In genomic region chr15:27461336-27462245, GRCm38 (mm10) we compare ENCODE assay signal across 14 mouse cellular contexts. TPM values are rescaled to one million over a fixed set of nuclear protein-coding genes. Genes with fewer than 3 reads are reported as not detected.
DNase-seq lines count a peak whose midpoint lies in the region; ATAC-seq lines count a peak whose summit lies in the region.
"Had no signal": no experiment of that assay in that cellular context is flagged by ENCODE, and none has a peak within 500 bp of the region (broad histone marks: within the 10 kb centered on the region; RNA-seq: fewer than 3 reads in every experiment).

No protein-coding gene starts in this region.

- no peaks in the 10 kb centered on the region for H3K9me3 ChIP-seq in forebrain, embryonic 15.5 days
- H3K9me3 ChIP-seq in hindbrain, embryonic 14.5 days (ENCODE audit: control insufficient read depth, low read length), result no peaks in the 10 kb centered on the region
- H3K9me3 ChIP-seq: embryonic facial prominence, embryonic 15.5 days; G1E had no signal

- peak overlapping the region; percentile 30 for H3K4me2 ChIP-seq in forebrain, embryonic 15.5 days (replicated peaks)
- H3K4me2 ChIP-seq in hindbrain, embryonic 14.5 days (replicated peaks), result 0 out of 2 replicates have a peak overlapping the region, but pooled peaks have one; percentile 10
- H3K4me2 ChIP-seq: embryonic facial prominence, embryonic 15.5 days had no signal

- no peak for ATAC-seq in forebrain, embryonic 15.5 days (replicated peaks)
- ATAC-seq in hindbrain, embryonic 14.5 days (ENCODE audit: low FRiP score), result no peak
- no peak for ATAC-seq in megakaryocyte, adult 5-6 weeks (ENCODE audit: poor library complexity, severe bottlenecking)
- ATAC-seq: inflammation-experienced regulatory T-cells, adult 6 months had no signal

- no peaks in the 10 kb centered on the region for H3K36me3 ChIP-seq in forebrain, embryonic 15.5 days
- no peaks in the 10 kb centered on the region for H3K36me3 ChIP-seq in hindbrain, embryonic 14.5 days (replicated peaks; ENCODE audit: control insufficient read depth, insufficient read depth)
- H3K36me3 ChIP-seq: embryonic facial prominence, embryonic 15.5 days; G1E had no signal

- peak; percentile 56 to 63 for DNase-seq in left cerebral cortex, adult 18-20 months (ENCODE audit: low spot score in 2 of 2)
- no peak for DNase-seq in left cerebral cortex, adult 11 months (ENCODE audit: low spot score)
- peak; percentile 44 for DNase-seq in hindbrain, embryonic 14.5 days (ENCODE audit: low spot score)
- DNase-seq in right cerebral cortex, adult 18-20 months, result peak; percentile 67
- no peak for DNase-seq in lung, postnatal 4 days
- no peak for DNase-seq in liver
- DNase-seq: adrenal gland, adult 2 months; cerebellum, adult 11-12 months; gastrocnemius, postnatal 36 days had no signal

- H3K4me3 ChIP-seq in forebrain, embryonic 15.5 days, result no peak overlapping the region
- H3K4me3 ChIP-seq in hindbrain, embryonic 14.5 days (replicated peaks; ENCODE audit: low read length), result no peak overlapping the region
- H3K4me3 ChIP-seq: embryonic facial prominence, embryonic 15.5 days had no signal

- no peak overlapping the region for H3K9ac ChIP-seq in forebrain, embryonic 15.5 days (replicated peaks)
- H3K9ac ChIP-seq in hindbrain, embryonic 14.5 days, result no peak overlapping the region
- H3K9ac ChIP-seq: embryonic facial prominence, embryonic 15.5 days had no signal

- WGBS in forebrain, embryonic 15.5 days, result 8% methylated on average over 12 of the region's 12 CpGs
- 18% methylated on average over 12 of the region's 12 CpGs for WGBS in hindbrain, embryonic 14.5 days

- peak overlapping the region; percentile 71 for H3K27ac ChIP-seq in forebrain, embryonic 15.5 days (replicated peaks)
- peak overlapping the region; percentile 67; the same call in 1 of the 2 replicates for H3K27ac ChIP-seq in hindbrain, embryonic 14.5 days
- H3K27ac ChIP-seq: embryonic facial prominence, embryonic 15.5 days had no signal

- H3K4me1 ChIP-seq in forebrain, embryonic 15.5 days, result peaks cover 24% of the 10 kb centered on the region
- peaks cover 20% of the 10 kb centered on the region for H3K4me1 ChIP-seq in hindbrain, embryonic 14.5 days (replicated peaks; ENCODE audit: control insufficient read depth, insufficient read depth, low read length)

- H3K27me3 ChIP-seq in forebrain, embryonic 15.5 days, result no peaks in the 10 kb centered on the region
- no peaks in the 10 kb centered on the region for H3K27me3 ChIP-seq in hindbrain, embryonic 14.5 days (ENCODE audit: control insufficient read depth, insufficient read depth, low read length)
- H3K27me3 ChIP-seq: embryonic facial prominence, embryonic 15.5 days had no signal

RNA-seq across cellular contexts. Expression of gene Ank, which starts 4.9 kb away (rescaled TPM):
- total RNA-seq in left cerebral cortex, adult 18-20 months (2021), result 100 to 1,000 TPM; 185 to 192 TPM
- polyA plus RNA-seq in forebrain, embryonic 15.5 days (2015; fragmentation: Nextera tagmentation; extraction: Ambion mirVana), result 16.7 and 17.1 TPM in 2 replicates
- polyA plus RNA-seq in hindbrain, embryonic 14.5 days (2014; fragmentation: Nextera tagmentation; extraction: Ambion mirVana), result 18.6 and 20.8 TPM in 2 replicates
- total RNA-seq in megakaryocyte, adult 5-6 weeks (2015), result 44.6 and 46.5 TPM in 2 replicates
- 12.7 and 15.5 TPM in 2 replicates for total RNA-seq in megakaryocyte, adult 5-6 weeks (2017)

Comparison
In these comparisons a context has a peak if more than half of its experiments do, and no peak if none do; other contexts are left out.
1. DNase-seq: peak in left cerebral cortex, adult 18-20 months (2 of 2), hindbrain, embryonic 14.5 days (single experiment) and right cerebral cortex, adult 18-20 months (single experiment); none in left cerebral cortex, adult 11 months (single experiment), lung, postnatal 4 days (0 of 2) and liver (single experiment).